ENCODE assay signal across 19 mouse cellular contexts in genomic region chr8:30630332-30630731, GRCm38 (mm10).
"Had no signal": no experiment of that assay in that cellular context is flagged by ENCODE, and none has a peak within 500 bp of the region (broad histone marks: within the 10 kb centered on the region; RNA-seq: fewer than 3 reads in every experiment).

No protein-coding gene starts in this region.

- H3K9me3 ChIP-seq: limb, embryonic 12.5 days; limb, embryonic 15.5 days; midbrain, embryonic 10.5 days had no signal

- DNase-seq: kidney, adult 9 months; kidney, postnatal 14 days; kidney, postnatal 4 days; left cerebral cortex, postnatal 4 days; liver, postnatal 0 days; lung, embryonic 14.5 days; midbrain, embryonic 14.5 days; right cerebral cortex, postnatal 25 days; spleen, adult 18-20 months; thymus, adult 18-20 months; thymus, postnatal 36 days had no signal

- H3K4me3 ChIP-seq: limb, embryonic 12.5 days; limb, embryonic 15.5 days; megakaryocyte, embryonic 14.5 days; midbrain, embryonic 10.5 days had no signal

- H3K27me3 ChIP-seq: limb, embryonic 12.5 days; limb, embryonic 15.5 days; megakaryocyte, embryonic 14.5 days had no signal

- H3K27ac ChIP-seq: limb, embryonic 12.5 days; limb, embryonic 15.5 days; liver, embryonic 14.5 days; macrophage; midbrain, embryonic 10.5 days had no signal

- H3K4me1 ChIP-seq: limb, embryonic 12.5 days; limb, embryonic 15.5 days; megakaryocyte, embryonic 14.5 days had no signal

- H3K4me2 ChIP-seq: limb, embryonic 12.5 days; limb, embryonic 15.5 days; liver, embryonic 11.5 days; lung, embryonic 14.5 days had no signal

- H3K9ac ChIP-seq: limb, embryonic 12.5 days; limb, embryonic 15.5 days; liver, embryonic 14.5 days; liver, postnatal 0 days; lung, embryonic 14.5 days had no signal

- H3K36me3 ChIP-seq: limb, embryonic 12.5 days; limb, embryonic 15.5 days; midbrain, embryonic 10.5 days had no signal

- ATAC-seq: liver, postnatal 0 days; lung, postnatal 0 days had no signal
